Mouse (Mus musculus): ENCODE data around the gene Gm17949. TPM values are rescaled to one million over a fixed set of nuclear protein-coding genes. Genes with fewer than 3 reads are reported as not detected.

Gene Gm17949
- polyA plus RNA-seq, 1 experiment from 2014 or later: 0.24 TPM

- Histone ChIP-seq H3K4me1 (ENCODE audit: control insufficient read depth, insufficient read depth, low read length) (no peaks in the 10 kb centered on the region), H3K27me3 (ENCODE audit: control insufficient read depth, insufficient read depth, low read length) (no peaks in the 10 kb centered on the region), H3K27ac (ENCODE audit: low read depth, low read length) (no peak overlapping the region), H3K36me3 (ENCODE audit: control insufficient read depth, insufficient read depth, low read length) (no peaks in the 10 kb centered on the region), H3K9ac (ENCODE audit: low read depth, low read length) (no peak overlapping the region), H3K4me3 (ENCODE audit: low read length) (no peak overlapping the region), H3K9me3 (ENCODE audit: control insufficient read depth, low read length) (no peaks in the 10 kb centered on the region), H3K4me2 (replicated peaks; ENCODE audit: low read depth, low read length) (no peak overlapping the region)
- 75% methylated on average over 3 of the region's 3 CpGs for WGBS
- ATAC-seq (ENCODE audit: low FRiP score, low TSS enrichment): no peak
Observed at GRCm38 (mm10) chr17:56975391-56975790, 35.9 kb upstream of the Gm17949 start.

GRCm38 (mm10) chr17:56976531-56977390, 34.5 kb upstream of the Gm17949 start:
- WGBS: 78% methylated on average over 8 of the region's 8 CpGs
- H3K27ac ChIP-seq (ENCODE audit: low read depth, low read length): no peak overlapping the region
- no peak for ATAC-seq (ENCODE audit: low FRiP score, low TSS enrichment)
- H3K4me2 ChIP-seq (replicated peaks; ENCODE audit: low read depth, low read length): no peak overlapping the region
- no peaks in the 10 kb centered on the region for H3K9me3 ChIP-seq (ENCODE audit: control insufficient read depth, low read length)
- no peak overlapping the region for H3K4me3 ChIP-seq (ENCODE audit: low read length)
- H3K27me3 ChIP-seq (ENCODE audit: control insufficient read depth, insufficient read depth, low read length): no peaks in the 10 kb centered on the region
- no peaks in the 10 kb centered on the region for H3K36me3 ChIP-seq (ENCODE audit: control insufficient read depth, insufficient read depth, low read length)
- H3K4me1 ChIP-seq (ENCODE audit: control insufficient read depth, insufficient read depth, low read length): no peaks in the 10 kb centered on the region
- H3K9ac ChIP-seq (ENCODE audit: low read depth, low read length): no peak overlapping the region

- no peak overlapping the region for H3K9ac ChIP-seq (ENCODE audit: low read depth, low read length)
- no peak overlapping the region for H3K4me2 ChIP-seq (replicated peaks; ENCODE audit: low read depth, low read length)
- H3K36me3 ChIP-seq (ENCODE audit: control insufficient read depth, insufficient read depth, low read length): no peaks in the 10 kb centered on the region
- H3K27ac ChIP-seq (ENCODE audit: low read depth, low read length): no peak overlapping the region
- H3K4me1 ChIP-seq (ENCODE audit: control insufficient read depth, insufficient read depth, low read length): no peaks in the 10 kb centered on the region
- no peak for ATAC-seq (ENCODE audit: low FRiP score, low TSS enrichment)
- no peaks in the 10 kb centered on the region for H3K9me3 ChIP-seq (ENCODE audit: control insufficient read depth, low read length)
- 15% methylated on average over 7 of the region's 8 CpGs for WGBS
- no peak overlapping the region for H3K4me3 ChIP-seq (ENCODE audit: low read length)
- no peaks in the 10 kb centered on the region for H3K27me3 ChIP-seq (ENCODE audit: control insufficient read depth, insufficient read depth, low read length)
Observed at GRCm38 (mm10) chr17:56979524-56979923, 31.7 kb upstream of the Gm17949 start.

DNA sequence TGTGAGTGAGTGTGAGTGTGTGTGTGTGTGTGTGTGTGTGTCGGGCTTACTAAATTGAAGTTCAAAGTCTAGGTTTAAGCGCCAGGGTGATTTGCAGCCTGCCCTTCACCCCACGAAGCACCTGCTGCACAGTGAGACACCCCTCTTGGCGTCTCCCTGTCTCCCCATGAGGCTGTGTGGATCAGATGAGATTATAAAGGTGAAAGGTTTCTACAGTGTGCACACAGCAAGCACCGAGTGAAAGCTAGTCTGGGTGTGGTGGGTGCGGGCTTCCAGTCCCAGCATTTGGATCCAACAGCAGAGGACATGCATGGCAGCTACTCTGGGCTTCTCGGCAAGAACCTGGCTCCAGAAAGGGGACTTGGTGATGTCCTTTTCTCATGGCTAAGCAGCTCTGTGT, 30.2 kb upstream of the Gm17949 start:
- H3K4me3 ChIP-seq (ENCODE audit: low read length): no peak overlapping the region
- ATAC-seq (ENCODE audit: low FRiP score, low TSS enrichment): no peak
- H3K4me2 ChIP-seq (replicated peaks; ENCODE audit: low read depth, low read length): no peak overlapping the region
- no peak overlapping the region for H3K9ac ChIP-seq (ENCODE audit: low read depth, low read length)
- WGBS: 69% methylated on average over 7 of the region's 7 CpGs
- H3K27ac ChIP-seq (ENCODE audit: low read depth, low read length): no peak overlapping the region
- no peaks in the 10 kb centered on the region for H3K9me3 ChIP-seq (ENCODE audit: control insufficient read depth, low read length)
- H3K4me1 ChIP-seq (ENCODE audit: control insufficient read depth, insufficient read depth, low read length): no peaks in the 10 kb centered on the region
- H3K36me3 ChIP-seq (ENCODE audit: control insufficient read depth, insufficient read depth, low read length): no peaks in the 10 kb centered on the region
- no peaks in the 10 kb centered on the region for H3K27me3 ChIP-seq (ENCODE audit: control insufficient read depth, insufficient read depth, low read length)

DNA sequence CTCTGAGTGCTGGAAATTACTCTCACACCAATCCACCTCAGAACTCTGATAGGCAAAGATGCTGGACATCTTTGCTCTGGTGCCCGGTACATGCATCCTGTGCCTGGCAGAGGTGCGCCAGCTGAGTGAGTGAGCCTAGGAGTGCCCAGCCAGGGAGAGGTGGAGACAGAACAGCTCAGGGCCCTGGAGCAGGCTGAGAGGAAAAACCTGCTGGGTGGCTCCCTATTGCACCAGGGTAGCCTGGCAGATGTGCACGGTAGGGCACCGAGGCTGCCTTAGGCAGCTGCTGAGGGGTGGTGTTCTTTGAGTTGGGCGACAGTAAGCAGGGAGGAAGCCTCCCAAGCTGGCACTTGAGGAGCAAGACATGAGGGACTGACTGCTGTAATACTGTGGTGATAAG, 29.3 kb upstream of the Gm17949 start, which contains the start of gene Acer1:
Gene Acer1 (minus strand): TSS at position 114 of the 400 bp plus-strand sequence.
- H3K9me3 ChIP-seq (ENCODE audit: control insufficient read depth, low read length): no peaks in the 10 kb centered on the region
- no peaks in the 10 kb centered on the region for H3K36me3 ChIP-seq (ENCODE audit: control insufficient read depth, insufficient read depth, low read length)
- H3K9ac ChIP-seq (ENCODE audit: low read depth, low read length): no peak within 1 kb of the TSS
- no peak for ATAC-seq (ENCODE audit: low FRiP score, low TSS enrichment)
- no peak within 1 kb of the TSS for H3K27ac ChIP-seq (ENCODE audit: low read depth, low read length)
- no peaks in the 10 kb centered on the region for H3K4me1 ChIP-seq (ENCODE audit: control insufficient read depth, insufficient read depth, low read length)
- 92% methylated on average over 5 of the region's 5 CpGs for WGBS
- H3K27me3 ChIP-seq (ENCODE audit: control insufficient read depth, insufficient read depth, low read length): no peaks in the 10 kb centered on the region
- no peak within 1 kb of the TSS for H3K4me3 ChIP-seq (ENCODE audit: low read length)
- no peak within 1 kb of the TSS for H3K4me2 ChIP-seq (replicated peaks; ENCODE audit: low read depth, low read length)

DNA sequence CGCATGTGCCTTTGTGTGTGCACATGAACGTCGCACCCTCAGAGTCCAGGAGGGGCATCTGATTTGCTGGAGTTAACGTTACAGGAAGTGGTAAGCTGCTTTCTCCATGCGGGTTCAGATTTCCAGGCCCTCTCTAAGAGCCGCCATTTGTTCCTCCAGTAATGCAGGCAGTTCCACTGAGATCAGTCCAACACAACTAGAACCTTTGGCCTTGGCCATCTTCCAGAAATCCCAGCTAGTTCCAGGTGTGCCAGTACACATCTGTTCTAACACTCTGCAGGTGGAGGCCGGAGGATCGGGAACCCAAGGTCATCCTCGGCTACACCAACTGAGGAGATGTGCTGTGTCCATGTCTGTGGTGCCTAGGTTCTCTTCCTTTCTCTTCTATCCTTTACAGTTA, 26.4 kb upstream of the Gm17949 start:
- Histone ChIP-seq H3K9me3 (ENCODE audit: control insufficient read depth, low read length) (no peaks in the 10 kb centered on the region), H3K4me1 (ENCODE audit: control insufficient read depth, insufficient read depth, low read length) (no peaks in the 10 kb centered on the region), H3K36me3 (ENCODE audit: control insufficient read depth, insufficient read depth, low read length) (no peaks in the 10 kb centered on the region), H3K4me2 (replicated peaks; ENCODE audit: low read depth, low read length) (no peak overlapping the region), H3K4me3 (ENCODE audit: low read length) (no peak overlapping the region), H3K9ac (ENCODE audit: low read depth, low read length) (no peak overlapping the region), H3K27ac (ENCODE audit: low read depth, low read length) (no peak overlapping the region), H3K27me3 (ENCODE audit: control insufficient read depth, insufficient read depth, low read length) (no peaks in the 10 kb centered on the region)
- WGBS: 76% methylated on average over 9 of the region's 9 CpGs
- ATAC-seq (ENCODE audit: low FRiP score, low TSS enrichment): no peak

- ATAC-seq (ENCODE audit: low FRiP score, low TSS enrichment): no peak
- Histone ChIP-seq H3K4me2 (replicated peaks; ENCODE audit: low read depth, low read length) (no peak overlapping the region), H3K9me3 (ENCODE audit: control insufficient read depth, low read length) (no peaks in the 10 kb centered on the region), H3K4me3 (ENCODE audit: low read length) (no peak overlapping the region), H3K9ac (ENCODE audit: low read depth, low read length) (no peak overlapping the region), H3K27ac (ENCODE audit: low read depth, low read length) (no peak overlapping the region), H3K4me1 (ENCODE audit: control insufficient read depth, insufficient read depth, low read length) (no peaks in the 10 kb centered on the region), H3K36me3 (ENCODE audit: control insufficient read depth, insufficient read depth, low read length) (no peaks in the 10 kb centered on the region), H3K27me3 (ENCODE audit: control insufficient read depth, insufficient read depth, low read length) (no peaks in the 10 kb centered on the region)
- WGBS: 69% methylated on average over 3 of the region's 3 CpGs
Observed at GRCm38 (mm10) chr17:56985656-56986055, 25.6 kb upstream of the Gm17949 start.

DNA sequence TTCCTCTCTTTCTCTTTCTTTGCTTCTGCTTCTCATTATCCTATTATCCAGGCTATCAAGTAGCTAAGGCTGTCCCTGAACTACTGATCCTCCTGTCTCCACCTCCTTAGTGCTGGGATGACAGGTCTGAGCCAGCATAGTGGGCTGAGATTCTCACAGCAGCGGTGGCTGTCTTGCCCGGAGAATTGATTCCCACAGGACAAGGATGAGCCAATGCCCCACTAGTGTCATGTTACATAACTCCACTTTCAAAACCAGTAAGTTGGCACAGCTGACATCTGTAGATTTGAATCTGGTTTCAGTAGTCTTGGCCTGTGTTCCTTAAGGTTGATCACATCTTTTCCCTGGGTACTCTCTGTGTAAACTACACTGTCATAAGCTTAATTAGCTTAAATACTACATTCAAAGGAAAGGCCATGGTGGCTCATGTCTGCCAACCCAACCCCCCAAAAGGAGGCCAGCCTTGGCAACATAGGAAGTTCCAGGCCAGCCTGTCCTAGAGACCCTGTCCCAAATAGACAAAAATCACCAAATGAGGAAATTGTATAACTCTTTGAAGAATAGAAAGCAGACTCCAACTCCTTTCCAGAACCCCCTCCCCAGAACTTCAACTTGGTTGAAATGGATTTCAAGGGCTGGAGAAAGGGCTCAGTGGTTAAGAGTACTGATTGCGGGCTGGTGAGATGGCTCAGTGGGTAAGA, 25.0 kb upstream of the Gm17949 start:
- Histone ChIP-seq H3K4me1 (ENCODE audit: control insufficient read depth, insufficient read depth, low read length) (peaks cover 5% of the 10 kb centered on the region; the same call in 1 of the 2 replicates), H3K36me3 (ENCODE audit: control insufficient read depth, insufficient read depth, low read length) (no peaks in the 10 kb centered on the region), H3K27me3 (ENCODE audit: control insufficient read depth, insufficient read depth, low read length) (no peaks in the 10 kb centered on the region), H3K9me3 (ENCODE audit: control insufficient read depth, low read length) (no peaks in the 10 kb centered on the region), H3K4me3 (ENCODE audit: low read length) (no peak overlapping the region), H3K4me2 (replicated peaks; ENCODE audit: low read depth, low read length) (no peak overlapping the region), H3K9ac (ENCODE audit: low read depth, low read length) (no peak overlapping the region), H3K27ac (ENCODE audit: low read depth, low read length) (no peak overlapping the region)
- 91% methylated on average over 3 of the region's 3 CpGs for WGBS
- ATAC-seq (ENCODE audit: low FRiP score, low TSS enrichment): no peak

DNA sequence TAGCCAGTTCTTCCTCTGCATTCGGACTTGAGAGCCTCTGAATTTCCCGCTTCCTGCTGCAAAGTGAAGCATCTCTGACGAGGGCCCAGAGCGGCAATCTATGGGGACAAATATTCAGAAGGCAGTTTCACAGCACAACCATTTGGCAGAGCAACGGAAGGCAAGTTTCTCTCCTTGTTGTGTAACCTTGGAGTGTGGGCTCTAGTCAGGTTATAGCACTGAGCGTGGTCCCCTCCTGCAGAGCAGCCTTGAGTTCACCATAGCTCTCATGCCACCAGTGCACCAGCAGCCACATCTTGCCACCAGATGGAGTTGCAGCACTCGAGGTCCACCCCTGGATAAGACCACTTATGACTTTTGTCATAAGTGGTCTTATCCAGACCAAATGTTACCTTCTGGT, 22.8 kb upstream of the Gm17949 start:
- no peak overlapping the region for H3K4me3 ChIP-seq (ENCODE audit: low read length)
- no peak for ATAC-seq (ENCODE audit: low FRiP score, low TSS enrichment)
- no peaks in the 10 kb centered on the region for H3K27me3 ChIP-seq (ENCODE audit: control insufficient read depth, insufficient read depth, low read length)
- H3K9me3 ChIP-seq (ENCODE audit: control insufficient read depth, low read length): no peaks in the 10 kb centered on the region
- H3K4me1 ChIP-seq (ENCODE audit: control insufficient read depth, insufficient read depth, low read length): peaks cover 5% of the 10 kb centered on the region; the same call in 1 of the 2 replicates
- peaks cover 14% of the 10 kb centered on the region for H3K36me3 ChIP-seq (ENCODE audit: control insufficient read depth, insufficient read depth, low read length)
- H3K27ac ChIP-seq (ENCODE audit: low read depth, low read length): no peak overlapping the region
- H3K4me2 ChIP-seq (replicated peaks; ENCODE audit: low read depth, low read length): no peak overlapping the region
- H3K9ac ChIP-seq (ENCODE audit: low read depth, low read length): no peak overlapping the region
- WGBS: 83% methylated on average over 7 of the region's 7 CpGs
